Mouse (Mus musculus) CH12.LX (cell line): Measurements from ENCODE around the gene Tmem132d. TPM values are rescaled to one million over a fixed set of nuclear protein-coding genes. Genes with fewer than 3 reads are reported as not detected.

Experiments
- DNase-seq: peaks from one replicate; pipeline ENCODE4 v3.0.0-alpha.2; 2013; ENCODE audit errors: extremely low read depth
- H3K27ac ChIP-seq: 2 replicates; pipeline ENCODE4 v1.5.1; 2012; ENCODE audit warnings: low read depth, mild to moderate bottlenecking, control low read depth, moderate library complexity; ENCODE audit not compliant: insufficient read depth
- H3K27me3 ChIP-seq: replicated peaks from 2 replicates; pipeline ENCODE3; 2012; ENCODE audit warnings: inconsistent platforms
- H3K36me3 ChIP-seq, 2 experiments: replicated peaks in 1 of 2; 2 replicates each; pipeline versions ENCODE3 to v1.6.1; 2012; ENCODE audit warnings: inconsistent platforms in 1 of 2, low read length in 1 of 2, mild to moderate bottlenecking in 1 of 2, mixed read lengths in 1 of 2, moderate library complexity in 1 of 2; ENCODE audit not compliant: control insufficient read depth in 1 of 2, insufficient read depth in 1 of 2
- H3K4me1 ChIP-seq, 2 experiments: 2 replicates each; pipeline ENCODE4 v1.6.1; 2012; ENCODE audit warnings: inconsistent platforms in 1 of 2, moderate library complexity in 1 of 2; ENCODE audit not compliant: insufficient read depth in 2 of 2, control insufficient read depth in 1 of 2
- H3K4me2 ChIP-seq: 2 replicates; pipeline ENCODE4 v1.6.1; 2012; ENCODE audit warnings: low read depth, mild to moderate bottlenecking, control low read depth; ENCODE audit not compliant: poor library complexity, insufficient read depth, severe bottlenecking
- H3K4me3 ChIP-seq, 3 experiments: fragments of 150-350 bp in 1 of 3; sonication (generic) in 1 of 3; replicated peaks in 1 of 3; 2 replicates each; pipeline versions ENCODE3 to v1.5.1; 2011 to 2012; ENCODE audit warnings: low read depth in 2 of 3, low read length in 2 of 3, mild to moderate bottlenecking in 2 of 3, moderate library complexity in 2 of 3, control low read depth in 1 of 3, improper control_type of control experiment in 1 of 3, inconsistent platforms in 1 of 3, mixed read lengths in 1 of 3; ENCODE audit not compliant: poor library complexity in 1 of 3
- H3K79me2 ChIP-seq: replicated peaks from 2 replicates; pipeline ENCODE4 v1.6.1; 2012; ENCODE audit warnings: mild to moderate bottlenecking, moderate library complexity; ENCODE audit not compliant: control insufficient read depth, poor library complexity, insufficient read depth, severe bottlenecking; ENCODE audit errors: extremely low read depth
- H3K9ac ChIP-seq: 2 replicates; pipeline ENCODE4 v1.6.1; 2012; ENCODE audit warnings: low read depth, mild to moderate bottlenecking, control low read depth, moderate library complexity; ENCODE audit not compliant: insufficient read depth
- H3K9me3 ChIP-seq: replicated peaks from 2 replicates; pipeline ENCODE3; 2012; ENCODE audit warnings: low read length, inconsistent platforms, mixed read lengths
- CHD2 ChIP-seq: IDR thresholded peaks from 2 replicates; pipeline ENCODE4 v1.6.1; 2011; ENCODE audit warnings: low read length, improper control_type of control experiment
- HCFC1 ChIP-seq: IDR thresholded peaks from 2 replicates; pipeline ENCODE4 v1.6.1; 2012; ENCODE audit warnings: low read depth, mild to moderate bottlenecking, inconsistent platforms, low read length, improper control_type of control experiment
- IRF4 ChIP-seq: IDR thresholded peaks from 2 replicates; pipeline ENCODE4 v1.6.1; 2014; ENCODE audit warnings: low read depth, mild to moderate bottlenecking, inconsistent platforms, low read length, improper control_type of control experiment
- JUND ChIP-seq: conservative IDR thresholded peaks from 2 replicates; pipeline ENCODE4 v1.6.1; 2011; ENCODE audit warnings: low read depth, low read length, improper control_type of control experiment
- KAT2A ChIP-seq: IDR thresholded peaks from 2 replicates; pipeline ENCODE4 v1.6.1; 2012; ENCODE audit warnings: low read length, improper control_type of control experiment, inconsistent platforms; ENCODE audit not compliant: insufficient replicate concordance
- NELFE ChIP-seq: IDR thresholded peaks from 2 replicates; pipeline ENCODE4 v1.6.1; 2011; ENCODE audit warnings: low read depth, low read length, improper control_type of control experiment
- NRF1 ChIP-seq: IDR thresholded peaks from 2 replicates; pipeline ENCODE4 v1.6.1; 2014; ENCODE audit warnings: low read depth, mild to moderate bottlenecking, inconsistent platforms, low read length, improper control_type of control experiment, moderate library complexity
- POLR2A ChIP-seq: IDR thresholded peaks from 2 replicates; pipeline ENCODE4 v1.6.1; 2011; ENCODE audit warnings: low read depth, mild to moderate bottlenecking, improper control_type of control experiment, low read length
- POLR2AphosphoS2 ChIP-seq: IDR thresholded peaks from 2 replicates; pipeline ENCODE4 v1.6.1; 2011; ENCODE audit warnings: low read depth, low read length, improper control_type of control experiment
- RCOR1 ChIP-seq: conservative IDR thresholded peaks from 2 replicates; pipeline ENCODE4 v1.6.1; 2012; ENCODE audit warnings: low read depth, mild to moderate bottlenecking, inconsistent platforms, low read length, improper control_type of control experiment
- SIN3A ChIP-seq: IDR thresholded peaks from 2 replicates; pipeline ENCODE4 v1.6.1; 2012; ENCODE audit warnings: low read length, improper control_type of control experiment, inconsistent platforms
- SMC3 ChIP-seq: IDR thresholded peaks from 2 replicates; pipeline ENCODE4 v1.6.1; 2011; ENCODE audit warnings: low read depth, low read length, improper control_type of control experiment
- TBP ChIP-seq: conservative IDR thresholded peaks from 2 replicates; pipeline ENCODE4 v1.6.1; 2011; ENCODE audit warnings: low read depth, low read length, improper control_type of control experiment
- TCF12 ChIP-seq: IDR thresholded peaks from 2 replicates; pipeline ENCODE4 v1.6.1; 2014; ENCODE audit warnings: low read depth, mild to moderate bottlenecking, inconsistent platforms, low read length, improper control_type of control experiment
- UBTF ChIP-seq: IDR thresholded peaks from 2 replicates; pipeline ENCODE4 v1.6.1; 2012; ENCODE audit warnings: low read depth, mild to moderate bottlenecking, inconsistent platforms, low read length, improper control_type of control experiment, moderate library complexity
- ZC3H11A ChIP-seq: IDR thresholded peaks from 2 replicates; pipeline ENCODE4 v1.6.1; 2012; ENCODE audit warnings: low read depth, mild to moderate bottlenecking, inconsistent platforms, low read length, improper control_type of control experiment
- ZKSCAN1 ChIP-seq: IDR thresholded peaks from 2 replicates; pipeline ENCODE4 v1.6.1; 2012; ENCODE audit warnings: low read depth, inconsistent platforms, low read length, improper control_type of control experiment, borderline replicate concordance
- dilution Hi-C: fragments of 300-500 bp; cut with MboI; formaldehyde crosslinking; loops from 2 replicates; pipeline ENCODE4 v1.14.3; 2020; ENCODE audit warnings: low sequenced_read_pairs; ENCODE audit not compliant: extremely low pct_unique_long_range_greater_than_20kb, extremely low pct_ligation_motif_present
- in situ Hi-C: fragments of 300-500 bp; cut with MboI; formaldehyde crosslinking; loops from 3 replicates; pipeline ENCODE4 v1.14.3; 2019; ENCODE audit warnings: low sequenced_read_pairs, low pct_ligation_motif_present, low pct_unique_long_range_greater_than_20kb, mixed read lengths
- polyA plus RNA-seq: library from polyadenylated mRNA; unstranded; fragments of >175 nt; gene quantifications from 2 replicates; pipeline ENCODE4 v1.2.1, GENCODE M21; 2012; ENCODE audit warnings: low read depth; ENCODE audit not compliant: insufficient read length
- total RNA-seq, 2 experiments: library from RNA; depleted of rRNA; stranded (reverse); fragments of 300-350 nt in 1 of 2; fragments of >200 nt in 1 of 2; gene quantifications; 2 replicates each; pipeline ENCODE4 v1.2.3; 2012 to 2014

Tmem132d gene
- total and polyA plus RNA-seq, 3 experiments, result not detected

DNA sequence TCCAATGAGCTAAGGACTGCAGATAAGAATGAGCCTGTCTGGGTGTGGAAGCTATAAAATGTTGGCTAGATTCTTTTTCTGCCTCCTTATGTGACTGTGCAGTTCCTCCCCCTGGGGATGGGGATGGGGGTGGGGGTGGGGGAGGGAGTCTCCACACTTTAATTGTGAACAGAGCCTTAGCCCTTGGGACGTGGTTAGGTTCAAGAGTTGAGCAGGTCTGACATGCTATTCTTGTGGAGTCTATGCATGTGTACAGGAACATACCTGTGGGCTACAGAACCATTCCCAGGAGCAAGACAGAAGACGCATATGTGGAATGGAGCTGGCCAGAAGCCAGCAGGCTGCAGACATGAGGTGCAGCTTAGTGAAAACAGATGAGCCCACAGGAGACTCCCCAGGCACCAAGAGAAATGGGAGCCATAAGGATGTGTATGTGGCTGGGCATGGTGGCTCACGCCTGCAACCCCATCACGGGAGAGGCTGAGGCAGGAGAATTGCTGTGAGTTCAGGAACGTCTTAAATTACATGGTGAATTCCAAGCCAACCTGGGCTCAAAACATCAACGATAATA lies 240.3 kb downstream of the Tmem132d start:
- TF ChIP-seq TCF12 (no peak), SMC3 (no peak), ZC3H11A (no peak), UBTF (no peak), NRF1 (no peak)
- Histone ChIP-seq H3K9me3 (peaks cover 75% of the 10 kb centered on the region), H3K4me2 (no peak overlapping the region), H3K4me3 (no peak overlapping the region), H3K36me3 (no peaks in the 10 kb centered on the region), H3K27me3 (no peaks in the 10 kb centered on the region), H3K4me1 (no peaks in the 10 kb centered on the region), H3K27ac (no peak overlapping the region), H3K9ac (no peak overlapping the region), H3K79me2 (no peaks in the 10 kb centered on the region)
- no peak for DNase-seq
- in situ Hi-C loops, result no loop called here
- dilution Hi-C loops, result no loop called here

DNA sequence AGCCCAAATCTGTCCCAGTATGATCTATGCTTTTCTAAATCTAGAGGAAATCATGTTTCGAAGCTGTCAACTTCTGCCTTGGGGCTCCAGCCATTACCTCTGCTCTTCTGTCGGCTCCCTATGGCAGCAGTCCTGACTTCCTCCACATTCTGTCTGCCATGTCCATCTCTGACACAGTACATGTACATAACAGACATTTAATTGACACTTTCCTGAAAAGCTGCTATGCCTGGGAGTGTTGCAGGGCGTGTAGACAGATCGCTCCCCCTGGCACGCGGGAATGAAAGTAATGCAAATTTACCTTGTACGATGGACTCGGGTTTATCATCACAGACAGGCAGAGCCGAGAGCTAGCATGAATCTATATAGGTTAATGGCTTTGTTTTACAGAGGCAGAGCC lies 241.2 kb downstream of the Tmem132d start:
- DNase-seq, result no peak
- Histone ChIP-seq H3K4me2 (no peak overlapping the region), H3K9me3 (peaks cover 76% of the 10 kb centered on the region), H3K36me3 (no peaks in the 10 kb centered on the region), H3K27ac (no peak overlapping the region), H3K79me2 (no peaks in the 10 kb centered on the region), H3K9ac (no peak overlapping the region), H3K4me1 (no peaks in the 10 kb centered on the region), H3K27me3 (no peaks in the 10 kb centered on the region), H3K4me3 (no peak overlapping the region)
- TF ChIP-seq CHD2 (no peak), ZKSCAN1 (no peak), JUND (no peak), UBTF (no peak), NELFE (no peak), HCFC1 (no peak), TBP (no peak), SIN3A (no peak), TCF12 (no peak), POLR2A (no peak), IRF4 (no peak), KAT2A (no peak), RCOR1 (no peak), NRF1 (no peak), POLR2AphosphoS2 (no peak)
- dilution Hi-C loops, result no loop called here
- in situ Hi-C loops, result no loop called here
